ENCODE assay signal across 15 mouse cellular contexts in the genomic region with DNA sequence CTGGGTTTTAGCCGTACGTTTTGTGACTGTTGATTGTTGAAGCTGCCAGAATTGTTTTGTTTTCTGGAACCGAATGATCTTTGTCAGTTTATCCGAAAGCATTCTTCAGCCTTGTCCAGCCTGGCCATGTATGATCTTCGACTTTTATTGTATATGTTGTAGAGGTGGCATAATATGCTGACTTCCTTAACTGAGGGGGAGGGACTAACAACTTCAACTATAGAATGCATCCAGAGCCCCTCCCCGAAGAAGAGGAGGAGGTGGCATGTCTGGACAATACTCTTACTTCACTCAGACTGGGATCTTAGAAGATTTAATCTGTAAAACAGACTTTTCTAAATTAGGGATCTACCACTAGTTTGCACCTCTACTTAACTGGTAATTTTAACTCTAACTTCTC.
DNase-seq lines count a peak whose midpoint lies in the region; ATAC-seq and TF ChIP-seq lines count a peak whose summit lies in the region.
"Had no signal": no experiment of that assay in that cellular context is flagged by ENCODE, and none has a peak within 500 bp of the region (broad histone marks: within the 10 kb centered on the region; RNA-seq: fewer than 3 reads in every experiment).

No protein-coding gene starts in this region.

- no peak overlapping the region for H3K27ac ChIP-seq in embryonic facial prominence, embryonic 12.5 days
- no peak overlapping the region for H3K27ac ChIP-seq in embryonic facial prominence, embryonic 10.5 days (replicated peaks)
- H3K27ac ChIP-seq in kidney, embryonic 15.5 days, result peak overlapping the region; percentile 80
- peak overlapping the region; percentile 30; the same call in 1 of the 2 replicates for H3K27ac ChIP-seq in embryonic facial prominence, embryonic 14.5 days (replicated peaks; ENCODE audit: low read depth, low read length)
- H3K27ac ChIP-seq in limb, embryonic 14.5 days (replicated peaks; ENCODE audit: low read depth, low read length), result 0 out of 2 replicates have a peak overlapping the region, but pooled peaks have one; percentile 15
- H3K27ac ChIP-seq: forebrain, embryonic 10.5 days; hindbrain, embryonic 15.5 days; layer of hippocampus, adult 2 months; macrophage had no signal

- H3K9me3 ChIP-seq in embryonic facial prominence, embryonic 12.5 days, result no peaks in the 10 kb centered on the region
- no peaks in the 10 kb centered on the region for H3K9me3 ChIP-seq in embryonic facial prominence, embryonic 10.5 days
- no peaks in the 10 kb centered on the region for H3K9me3 ChIP-seq in kidney, embryonic 15.5 days (replicated peaks)
- H3K9me3 ChIP-seq in embryonic facial prominence, embryonic 14.5 days (ENCODE audit: control insufficient read depth, low read length), result no peaks in the 10 kb centered on the region
- H3K9me3 ChIP-seq in limb, embryonic 14.5 days (ENCODE audit: control insufficient read depth, low read length), result no peaks in the 10 kb centered on the region
- H3K9me3 ChIP-seq: forebrain, embryonic 10.5 days; hindbrain, embryonic 15.5 days had no signal

- H3K27me3 ChIP-seq in embryonic facial prominence, embryonic 12.5 days, result no peaks in the 10 kb centered on the region
- no peaks in the 10 kb centered on the region for H3K27me3 ChIP-seq in embryonic facial prominence, embryonic 10.5 days (replicated peaks; ENCODE audit: low read depth, poor library complexity, severe bottlenecking)
- H3K27me3 ChIP-seq in kidney, embryonic 15.5 days, result no peaks in the 10 kb centered on the region
- no peaks in the 10 kb centered on the region for H3K27me3 ChIP-seq in embryonic facial prominence, embryonic 14.5 days (replicated peaks; ENCODE audit: control insufficient read depth, insufficient read depth, low read length)
- no peaks in the 10 kb centered on the region for H3K27me3 ChIP-seq in limb, embryonic 14.5 days (ENCODE audit: control insufficient read depth, insufficient read depth, low read length)
- H3K27me3 ChIP-seq: hindbrain, embryonic 15.5 days had no signal

- no peak overlapping the region for H3K4me3 ChIP-seq in embryonic facial prominence, embryonic 12.5 days
- H3K4me3 ChIP-seq in embryonic facial prominence, embryonic 10.5 days, result no peak overlapping the region
- peak overlapping the region; percentile 40 for H3K4me3 ChIP-seq in kidney, embryonic 15.5 days (replicated peaks)
- H3K4me3 ChIP-seq in embryonic facial prominence, embryonic 14.5 days (ENCODE audit: low read depth, low read length), result peak overlapping the region; percentile 30
- H3K4me3 ChIP-seq in limb, embryonic 14.5 days (replicated peaks; ENCODE audit: low read length), result peak overlapping the region; percentile 26
- H3K4me3 ChIP-seq: forebrain, embryonic 10.5 days; hindbrain, embryonic 15.5 days; layer of hippocampus, adult 2 months had no signal

- H3K4me2 ChIP-seq in embryonic facial prominence, embryonic 12.5 days (replicated peaks), result peak overlapping the region; percentile 12; the same call in 1 of the 2 replicates
- H3K4me2 ChIP-seq in kidney, embryonic 15.5 days, result peak overlapping the region; percentile 46
- peak overlapping the region; percentile 41 for H3K4me2 ChIP-seq in embryonic facial prominence, embryonic 14.5 days (ENCODE audit: low read depth, low read length)
- H3K4me2 ChIP-seq in limb, embryonic 14.5 days (replicated peaks; ENCODE audit: low read depth, low read length, severe bottlenecking), result peak overlapping the region; percentile 38
- H3K4me2 ChIP-seq: hindbrain, embryonic 15.5 days had no signal

- ATAC-seq in embryonic facial prominence, embryonic 12.5 days (ENCODE audit: insufficient number of reproducible peaks, insufficient read depth, low FRiP score, low TSS enrichment), result no peak
- ATAC-seq in kidney, embryonic 15.5 days (replicated peaks; ENCODE audit: low FRiP score), result no peak
- no peak for ATAC-seq in embryonic facial prominence, embryonic 14.5 days (ENCODE audit: low read depth)
- ATAC-seq in limb, embryonic 14.5 days (ENCODE audit: low FRiP score, low read depth), result no peak
- no peak for ATAC-seq in activated CD4-positive, CD25-positive, alpha-beta regulatory T cell, adult 4 months

- DNase-seq in embryonic facial prominence, embryonic 10.5 days (ENCODE audit: low spot score), result no peak
- no peak for DNase-seq in kidney, adult 11 months
- DNase-seq in embryonic facial prominence, embryonic 14.5 days (ENCODE audit: low spot score), result no peak
- DNase-seq in limb, embryonic 14.5 days (ENCODE audit: low spot score), result no peak
- no peak for DNase-seq in adrenal gland, postnatal 10 days
- DNase-seq: adrenal gland, postnatal 36 days; cerebellum, adult 11 months; right cerebral cortex, postnatal 25 days had no signal

- H3K9ac ChIP-seq in embryonic facial prominence, embryonic 12.5 days, result no peak overlapping the region
- 0 out of 2 replicates have a peak overlapping the region, but pooled peaks have one; percentile 21 for H3K9ac ChIP-seq in kidney, embryonic 15.5 days
- peak overlapping the region; percentile 38; the same call in 1 of the 2 replicates for H3K9ac ChIP-seq in embryonic facial prominence, embryonic 14.5 days (ENCODE audit: low read depth, low read length)
- no peak overlapping the region for H3K9ac ChIP-seq in limb, embryonic 14.5 days (ENCODE audit: low read depth, low read length, severe bottlenecking)
- H3K9ac ChIP-seq: hindbrain, embryonic 15.5 days had no signal

- 74% methylated on average over 6 of the region's 6 CpGs for WGBS in embryonic facial prominence, embryonic 12.5 days
- 86% methylated on average over 6 of the region's 6 CpGs for WGBS in embryonic facial prominence, embryonic 10.5 days
- WGBS in kidney, embryonic 15.5 days, result 49% methylated on average over 6 of the region's 6 CpGs
- 63% methylated on average over 6 of the region's 6 CpGs for WGBS in embryonic facial prominence, embryonic 14.5 days
- 58% methylated on average over 6 of the region's 6 CpGs for WGBS in limb, embryonic 14.5 days

- TF ChIP-seq POLR2A in limb, embryonic 14.5 days (IDR thresholded peaks at IDR 0.05; ENCODE audit: borderline replicate concordance, extremely low read depth, insufficient read depth, insufficient read length), result no peak

- H3K4me1 ChIP-seq in embryonic facial prominence, embryonic 12.5 days, result peaks cover 2% of the 10 kb centered on the region; the same call in 1 of the 2 replicates
- H3K4me1 ChIP-seq in embryonic facial prominence, embryonic 10.5 days, result no peaks in the 10 kb centered on the region
- H3K4me1 ChIP-seq in kidney, embryonic 15.5 days, result peaks cover 25% of the 10 kb centered on the region
- peaks cover 4% of the 10 kb centered on the region; the same call in 1 of the 2 replicates for H3K4me1 ChIP-seq in embryonic facial prominence, embryonic 14.5 days (ENCODE audit: control insufficient read depth, insufficient read depth, low read length)
- H3K4me1 ChIP-seq in limb, embryonic 14.5 days (ENCODE audit: control insufficient read depth, insufficient read depth, low read length), result peaks cover 22% of the 10 kb centered on the region
- H3K4me1 ChIP-seq: forebrain, embryonic 10.5 days; hindbrain, embryonic 15.5 days had no signal

- no peaks in the 10 kb centered on the region for H3K36me3 ChIP-seq in embryonic facial prominence, embryonic 12.5 days
- H3K36me3 ChIP-seq in embryonic facial prominence, embryonic 10.5 days (replicated peaks), result no peaks in the 10 kb centered on the region
- no peaks in the 10 kb centered on the region for H3K36me3 ChIP-seq in kidney, embryonic 15.5 days
- H3K36me3 ChIP-seq in embryonic facial prominence, embryonic 14.5 days (ENCODE audit: control insufficient read depth, insufficient read depth, low read length), result no peaks in the 10 kb centered on the region
- H3K36me3 ChIP-seq in limb, embryonic 14.5 days (ENCODE audit: control insufficient read depth, insufficient read depth, low read length), result no peaks in the 10 kb centered on the region
- H3K36me3 ChIP-seq: forebrain, embryonic 10.5 days; hindbrain, embryonic 15.5 days had no signal

Comparison
In these comparisons a context has a peak if more than half of its experiments do, and no peak if none do; other contexts are left out.
1. H3K27ac ChIP-seq: peak in kidney, embryonic 15.5 days (single experiment), embryonic facial prominence, embryonic 14.5 days (single experiment) and limb, embryonic 14.5 days (single experiment); none in embryonic facial prominence, embryonic 12.5 days (single experiment) and embryonic facial prominence, embryonic 10.5 days (single experiment).
2. H3K4me3 ChIP-seq: peak in kidney, embryonic 15.5 days (single experiment), embryonic facial prominence, embryonic 14.5 days (single experiment) and limb, embryonic 14.5 days (single experiment); none in embryonic facial prominence, embryonic 12.5 days (single experiment) and embryonic facial prominence, embryonic 10.5 days (single experiment).
3. H3K9ac ChIP-seq: peak in kidney, embryonic 15.5 days (single experiment) and embryonic facial prominence, embryonic 14.5 days (single experiment); none in embryonic facial prominence, embryonic 12.5 days (single experiment) and limb, embryonic 14.5 days (single experiment).
4. Peak in every context shown above with its lines, with median percentiles within 50 percentile points of each other: H3K4me2 ChIP-seq.